Mouse (Mus musculus) kidney, embryonic 15.5 days (tissue): ENCODE measurements around the gene Chst8. TPM values are rescaled to one million over a fixed set of nuclear protein-coding genes. Genes with fewer than 3 reads are reported as not detected.

ENCODE experiments used
- ATAC-seq: fragments of 200-750 bp; cut with Nextera tagmentation; replicated peaks from 2 replicates; pipeline ENCODE4 v1.8.0; 2017; ENCODE audit warnings: moderate TSS enrichment; ENCODE audit not compliant: low FRiP score
- H3K27ac ChIP-seq: fragments of 300-500 bp; sonication (generic); 2 replicates; pipeline ENCODE4 v1.5.1; 2015; ENCODE audit warnings: mild to moderate bottlenecking, inconsistent platforms
- H3K27me3 ChIP-seq: fragments of 300-500 bp; sonication (generic); 2 replicates; pipeline ENCODE4 v1.6.1; 2015; ENCODE audit warnings: inconsistent platforms
- H3K36me3 ChIP-seq: fragments of 300-500 bp; sonication (generic); 2 replicates; pipeline ENCODE4 v1.6.1; 2015; ENCODE audit warnings: inconsistent platforms
- H3K4me1 ChIP-seq: fragments of 300-500 bp; sonication (generic); 2 replicates; pipeline ENCODE4 v1.6.1; 2015; ENCODE audit warnings: inconsistent platforms
- H3K4me2 ChIP-seq: fragments of 300-500 bp; sonication (generic); 2 replicates; pipeline ENCODE4 v1.6.1; 2015; ENCODE audit warnings: moderate library complexity, mild to moderate bottlenecking, inconsistent platforms
- H3K4me3 ChIP-seq: fragments of 300-500 bp; sonication (generic); replicated peaks from 2 replicates; pipeline ENCODE4 v1.5.1; 2015; ENCODE audit warnings: mild to moderate bottlenecking, inconsistent platforms
- H3K9ac ChIP-seq: fragments of 300-500 bp; sonication (generic); 2 replicates; pipeline ENCODE4 v1.6.1; 2015; ENCODE audit warnings: mild to moderate bottlenecking, inconsistent platforms
- H3K9me3 ChIP-seq: fragments of 300-500 bp; sonication (generic); replicated peaks from 2 replicates; pipeline ENCODE4 v1.6.1; 2016; ENCODE audit warnings: inconsistent platforms
- WGBS: fragments of 180-500 bp; shearing (Covaris S2); methylation state at CpG from one replicate; pipeline ENCODE4 v1.1.7; 2015; ENCODE audit warnings: mixed read lengths; 5-methylcytosine and 5-hydroxymethylcytosine counted together
- polyA plus RNA-seq: library from polyadenylated mRNA; unstranded; fragments of >200 nt; fragmentation: Nextera tagmentation; extraction: Ambion mirVana; gene quantifications from 2 replicates; pipeline ENCODE4 v1.2.1, GENCODE M21; 2015

The Chst8 gene
- polyA plus RNA-seq, 1 experiment from 2014 or later, result 13.0 TPM

DNA sequence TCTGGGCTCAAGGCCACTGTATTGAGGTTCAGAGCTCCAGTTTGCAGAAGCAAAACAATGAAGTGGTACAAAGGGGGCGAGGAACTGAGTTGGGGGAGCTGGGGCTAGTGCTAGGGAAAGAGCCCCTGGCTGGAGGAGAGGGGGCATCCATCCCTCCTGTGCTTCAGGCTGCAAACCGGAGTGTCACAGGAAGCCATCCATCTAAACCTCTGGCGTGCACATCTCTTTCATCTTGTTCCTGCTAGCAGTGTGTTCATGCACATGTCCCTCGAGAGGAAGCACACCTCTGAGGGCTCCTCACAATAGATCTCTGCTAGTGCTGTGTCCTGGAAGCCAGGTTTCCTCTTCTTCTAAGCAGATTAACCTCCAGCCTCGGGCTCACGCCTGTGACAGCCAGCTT, 65.9 kb downstream of the Chst8 start:
- ATAC-seq, result no peak
- no peak overlapping the region for H3K9ac ChIP-seq
- H3K4me3 ChIP-seq, result no peak overlapping the region
- H3K27ac ChIP-seq, result peak overlapping the region; percentile 89
- peaks cover 60% of the 10 kb centered on the region for H3K4me1 ChIP-seq
- no peaks in the 10 kb centered on the region for H3K27me3 ChIP-seq
- H3K4me2 ChIP-seq, result peak overlapping the region; percentile 14; the same call in 1 of the 2 replicates
- 20% methylated on average over 6 of the region's 6 CpGs for WGBS
- H3K9me3 ChIP-seq, result no peaks in the 10 kb centered on the region
- no peaks in the 10 kb centered on the region for H3K36me3 ChIP-seq

DNA sequence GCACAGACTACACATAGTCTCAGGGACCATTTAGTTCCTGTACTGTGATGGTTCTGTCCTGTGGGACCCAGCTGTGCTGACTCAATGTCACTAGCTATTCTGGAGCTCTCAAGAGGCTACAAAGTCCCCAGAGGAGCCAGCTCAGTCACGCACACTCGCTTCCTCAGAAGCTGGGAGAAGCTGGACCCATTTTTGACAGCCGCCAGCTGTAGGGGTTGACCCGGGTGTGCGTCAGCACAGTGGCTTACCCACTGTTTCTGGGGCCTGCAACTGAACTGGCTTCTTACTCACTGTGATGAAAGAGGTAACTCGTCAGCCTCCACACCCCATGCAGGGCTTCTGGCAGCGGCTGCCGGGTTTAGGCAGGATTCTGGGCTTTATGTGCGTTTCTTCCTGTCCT, 66.3 kb downstream of the Chst8 start:
- H3K9me3 ChIP-seq, result no peaks in the 10 kb centered on the region
- no peaks in the 10 kb centered on the region for H3K36me3 ChIP-seq
- H3K27ac ChIP-seq, result peak overlapping the region; percentile 89
- no peaks in the 10 kb centered on the region for H3K27me3 ChIP-seq
- peak overlapping the region; percentile 14; the same call in 1 of the 2 replicates for H3K4me2 ChIP-seq
- H3K9ac ChIP-seq, result no peak overlapping the region
- no peak overlapping the region for H3K4me3 ChIP-seq
- peak; percentile 68 for ATAC-seq
- peaks cover 56% of the 10 kb centered on the region for H3K4me1 ChIP-seq
- 23% methylated on average over 9 of the region's 9 CpGs for WGBS

DNA sequence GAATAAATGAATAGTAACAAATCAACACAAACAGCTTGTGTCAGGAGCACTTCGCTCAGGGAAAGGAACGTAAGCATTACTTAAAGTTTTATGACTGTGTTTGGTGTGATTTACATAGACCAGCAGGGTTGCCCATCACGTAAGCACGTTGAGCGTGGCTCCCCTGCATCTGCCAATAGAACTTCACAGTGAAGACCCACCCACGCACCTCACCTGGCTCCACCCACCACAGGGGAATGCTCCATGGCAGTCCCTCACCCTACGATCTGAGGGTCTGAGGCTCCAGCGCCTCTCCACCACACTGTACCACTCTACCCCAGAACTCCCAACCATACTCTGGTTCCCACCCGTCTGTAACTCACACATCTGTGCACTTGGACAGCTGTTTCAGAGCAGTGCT, 67.1 kb downstream of the Chst8 start:
- Histone ChIP-seq H3K4me3 (no peak overlapping the region), H3K27ac (peak overlapping the region; percentile 89), H3K4me1 (peaks cover 50% of the 10 kb centered on the region), H3K9me3 (no peaks in the 10 kb centered on the region), H3K9ac (no peak overlapping the region), H3K36me3 (no peaks in the 10 kb centered on the region), H3K4me2 (peak overlapping the region; percentile 27), H3K27me3 (no peaks in the 10 kb centered on the region)
- WGBS, result 36% methylated on average over 9 of the region's 9 CpGs
- ATAC-seq, result peak; percentile 50

DNA sequence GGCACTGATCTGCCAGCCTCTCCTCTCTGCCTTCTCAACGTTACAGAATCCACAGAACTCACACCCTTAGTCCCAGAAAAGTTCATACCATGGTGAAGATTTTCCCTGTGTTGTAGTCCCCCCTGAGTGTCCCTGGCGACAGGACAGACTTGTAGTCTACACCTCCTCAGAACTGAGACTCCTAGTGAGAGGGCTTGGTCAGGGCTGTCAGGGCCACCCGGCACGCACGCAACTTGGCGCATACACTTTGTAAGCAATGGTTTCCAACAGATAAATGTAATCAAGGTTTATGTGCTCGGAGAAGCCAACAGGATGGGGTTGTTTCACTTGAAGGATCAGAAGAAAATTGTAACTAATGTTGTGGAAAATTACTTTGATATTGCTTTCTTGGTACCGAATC, 67.5 kb downstream of the Chst8 start:
- Histone ChIP-seq H3K27me3 (no peaks in the 10 kb centered on the region), H3K36me3 (no peaks in the 10 kb centered on the region), H3K4me1 (peaks cover 47% of the 10 kb centered on the region), H3K4me2 (peak overlapping the region; percentile 27), H3K27ac (peak overlapping the region; percentile 89; the same call in 1 of the 2 replicates), H3K9ac (no peak overlapping the region), H3K4me3 (no peak overlapping the region), H3K9me3 (no peaks in the 10 kb centered on the region)
- WGBS, result 54% methylated on average over 8 of the region's 8 CpGs
- ATAC-seq, result no peak

DNA sequence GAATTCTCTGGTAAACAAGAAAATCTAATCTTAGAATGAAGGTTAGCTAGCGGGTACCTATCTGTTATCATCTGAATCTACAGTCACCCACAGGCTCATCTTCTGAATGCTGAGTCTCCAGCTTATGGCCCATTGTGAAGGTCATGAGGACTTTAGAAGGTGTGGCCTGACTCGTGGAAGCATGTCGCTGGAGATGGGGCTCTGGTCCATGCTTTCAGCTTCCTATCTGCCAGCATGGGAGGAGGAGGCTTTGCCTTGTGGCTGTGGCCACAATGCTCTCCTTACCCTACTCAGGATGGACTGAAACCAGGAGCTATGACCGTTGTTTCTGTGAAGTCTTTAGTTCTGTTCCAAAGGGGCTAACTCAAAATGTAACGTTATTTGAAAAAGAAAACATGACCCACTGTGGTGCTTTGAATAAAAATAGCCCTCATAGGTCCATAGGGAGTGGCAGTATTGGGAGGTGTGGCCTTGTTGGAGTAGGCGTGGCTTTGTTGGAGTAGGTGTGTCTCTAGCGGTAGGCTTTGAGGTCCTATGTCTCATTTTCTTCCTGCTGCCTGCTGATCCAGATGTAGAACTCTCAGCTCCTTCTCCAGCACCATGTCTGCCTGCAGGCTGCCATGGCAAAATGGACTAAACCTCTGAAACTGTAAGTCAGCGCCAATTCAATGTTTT, 69.0 kb downstream of the Chst8 start:
- H3K4me3 ChIP-seq, result no peak overlapping the region
- H3K4me1 ChIP-seq, result peaks cover 39% of the 10 kb centered on the region
- no peak for ATAC-seq
- H3K27ac ChIP-seq, result no peak overlapping the region
- no peak overlapping the region for H3K4me2 ChIP-seq
- H3K36me3 ChIP-seq, result no peaks in the 10 kb centered on the region
- WGBS, result 79% methylated on average over 8 of the region's 8 CpGs
- H3K27me3 ChIP-seq, result no peaks in the 10 kb centered on the region
- no peaks in the 10 kb centered on the region for H3K9me3 ChIP-seq
- no peak overlapping the region for H3K9ac ChIP-seq

DNA sequence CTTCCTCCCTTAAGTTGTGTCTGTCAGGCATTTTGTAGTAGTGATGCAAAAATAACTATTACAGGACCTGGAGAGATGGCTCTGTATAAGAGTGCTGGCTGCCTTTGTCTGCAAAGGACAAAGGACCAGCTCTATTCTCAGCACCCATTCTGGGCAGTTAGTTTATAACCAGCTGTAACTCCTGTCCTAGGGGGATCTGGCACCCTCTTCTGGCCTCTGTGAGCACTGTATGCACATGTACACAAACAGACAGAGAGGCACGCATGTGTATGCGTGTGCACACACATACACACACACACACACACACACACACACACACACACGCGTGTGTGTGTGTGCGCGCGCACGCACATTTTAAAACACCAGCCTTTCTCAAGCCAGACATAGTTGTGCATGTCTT, 73.1 kb downstream of the Chst8 start:
- no peak overlapping the region for H3K9ac ChIP-seq
- H3K27ac ChIP-seq, result no peak overlapping the region
- no peaks in the 10 kb centered on the region for H3K9me3 ChIP-seq
- no peak overlapping the region for H3K4me2 ChIP-seq
- peaks cover 4% of the 10 kb centered on the region; the same call in 1 of the 2 replicates for H3K4me1 ChIP-seq
- no peak for ATAC-seq
- H3K4me3 ChIP-seq, result no peak overlapping the region
- 95% methylated on average over 8 of the region's 8 CpGs for WGBS
- no peaks in the 10 kb centered on the region for H3K36me3 ChIP-seq
- no peaks in the 10 kb centered on the region for H3K27me3 ChIP-seq

DNA sequence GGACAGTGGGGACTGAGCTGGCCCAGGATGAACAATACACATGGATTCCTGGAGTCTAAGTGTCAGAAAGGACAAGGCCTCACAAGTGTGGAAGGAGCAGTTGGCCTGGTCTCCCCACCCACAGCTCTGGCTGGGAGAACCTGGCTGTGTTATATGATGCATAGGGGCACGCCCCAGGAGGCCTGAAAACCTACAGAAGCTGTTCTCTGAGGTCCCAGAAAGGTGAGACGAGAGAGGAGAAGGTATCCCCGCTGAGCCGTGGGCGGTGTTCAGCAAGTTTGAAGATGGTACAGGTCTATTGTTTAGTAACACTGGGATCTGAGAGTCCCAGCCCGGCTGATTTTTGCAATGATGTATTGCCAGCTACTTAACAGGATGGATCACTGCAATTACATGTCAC, 75.3 kb downstream of the Chst8 start:
- no peak overlapping the region for H3K4me2 ChIP-seq
- H3K9ac ChIP-seq, result no peak overlapping the region
- no peaks in the 10 kb centered on the region for H3K9me3 ChIP-seq
- H3K36me3 ChIP-seq, result no peaks in the 10 kb centered on the region
- ATAC-seq, result no peak
- H3K27me3 ChIP-seq, result no peaks in the 10 kb centered on the region
- no peak overlapping the region for H3K4me3 ChIP-seq
- WGBS, result 73% methylated on average over 6 of the region's 6 CpGs
- peaks cover 4% of the 10 kb centered on the region; the same call in 1 of the 2 replicates for H3K4me1 ChIP-seq
- no peak overlapping the region for H3K27ac ChIP-seq

DNA sequence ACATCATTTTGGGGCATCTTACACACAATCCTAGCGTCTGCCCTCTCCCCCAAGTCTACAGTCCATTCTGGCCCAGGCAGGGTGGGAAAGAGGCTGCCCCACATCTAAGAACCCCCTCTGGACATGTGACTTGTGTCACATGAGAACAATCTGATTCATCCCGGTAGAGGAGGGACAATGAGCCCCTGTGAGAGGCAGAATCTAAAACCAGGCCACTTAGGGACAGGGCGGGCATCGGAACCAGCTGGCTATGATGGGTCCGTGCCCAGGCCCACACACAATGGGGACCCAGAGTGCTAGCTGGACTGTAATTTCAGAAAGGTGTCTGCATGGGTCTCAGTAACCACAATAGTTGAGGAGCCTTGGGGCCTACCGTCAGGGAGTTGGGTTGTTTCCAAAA, 78.2 kb downstream of the Chst8 start:
- WGBS, result 84% methylated on average over 6 of the region's 6 CpGs

DNA sequence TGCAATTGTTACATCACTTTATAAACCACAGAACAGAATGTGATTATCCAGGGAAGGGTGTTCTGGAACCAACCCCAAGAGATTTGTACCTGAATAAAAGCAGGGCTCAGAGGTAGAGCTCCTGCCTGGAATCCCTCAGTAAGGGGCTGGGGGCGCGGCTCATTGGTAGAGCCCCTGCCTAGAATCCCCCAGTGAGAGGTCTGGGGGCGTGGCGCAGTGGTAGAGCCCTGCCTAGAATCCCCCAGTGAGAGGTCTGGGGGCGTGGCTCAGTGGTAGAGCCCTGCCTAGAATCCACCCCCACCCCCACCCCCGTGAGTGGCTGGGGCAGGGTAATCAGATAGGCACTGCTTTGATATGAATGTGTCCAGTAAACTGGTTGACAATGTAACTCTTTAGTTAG, 83.6 kb downstream of the Chst8 start:
- 51% methylated on average over 6 of the region's 6 CpGs for WGBS
- no peak overlapping the region for H3K4me3 ChIP-seq

More for the DNA sequence above, 78.2 kb downstream of the Chst8 start:
- Histone ChIP-seq H3K9me3 (no peaks in the 10 kb centered on the region), H3K4me1 (no peaks in the 10 kb centered on the region), H3K27me3 (no peaks in the 10 kb centered on the region), H3K4me2 (no peak overlapping the region), H3K36me3 (no peaks in the 10 kb centered on the region), H3K27ac (no peak overlapping the region), H3K4me3 (no peak overlapping the region), H3K9ac (no peak overlapping the region)
- ATAC-seq, result no peak

DNA sequence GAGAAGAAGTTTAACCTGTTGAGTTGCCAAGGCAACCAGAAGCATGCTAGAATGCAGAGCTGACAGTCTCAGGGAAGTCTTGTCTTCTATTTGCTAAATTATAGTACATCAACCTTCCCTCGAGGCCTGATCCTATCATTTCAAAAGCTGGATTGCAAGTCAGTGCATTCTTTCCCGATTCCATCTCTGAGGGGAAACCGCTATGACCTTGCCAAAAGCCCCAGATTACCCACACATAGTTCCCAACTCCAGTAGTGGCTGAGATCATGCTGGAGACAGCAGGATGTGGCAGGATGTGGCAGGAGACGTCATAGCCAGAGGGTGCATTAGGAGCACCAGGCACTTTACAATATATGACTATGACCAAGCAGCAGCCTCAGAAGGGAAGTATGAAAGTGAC, 87.3 kb downstream of the Chst8 start:
- H3K27ac ChIP-seq, result no peak overlapping the region
- peaks cover 27% of the 10 kb centered on the region for H3K4me1 ChIP-seq
- no peak overlapping the region for H3K9ac ChIP-seq
- H3K4me3 ChIP-seq, result no peak overlapping the region
- no peaks in the 10 kb centered on the region for H3K27me3 ChIP-seq
- no peaks in the 10 kb centered on the region for H3K36me3 ChIP-seq
- ATAC-seq, result no peak
- H3K9me3 ChIP-seq, result no peaks in the 10 kb centered on the region; the same call in 1 of the 2 replicates
- H3K4me2 ChIP-seq, result no peak overlapping the region
- WGBS, result 87% methylated on average over 4 of the region's 4 CpGs

More for the DNA sequence above, 83.6 kb downstream of the Chst8 start:
- Histone ChIP-seq H3K27me3 (no peaks in the 10 kb centered on the region), H3K27ac (no peak overlapping the region), H3K9ac (no peak overlapping the region), H3K4me1 (0 out of 2 replicates have a peak, but pooled peaks cover 4% of the 10 kb centered on the region), H3K36me3 (no peaks in the 10 kb centered on the region), H3K9me3 (no peaks in the 10 kb centered on the region; the same call in 1 of the 2 replicates), H3K4me2 (no peak overlapping the region)
- ATAC-seq, result no peak

DNA sequence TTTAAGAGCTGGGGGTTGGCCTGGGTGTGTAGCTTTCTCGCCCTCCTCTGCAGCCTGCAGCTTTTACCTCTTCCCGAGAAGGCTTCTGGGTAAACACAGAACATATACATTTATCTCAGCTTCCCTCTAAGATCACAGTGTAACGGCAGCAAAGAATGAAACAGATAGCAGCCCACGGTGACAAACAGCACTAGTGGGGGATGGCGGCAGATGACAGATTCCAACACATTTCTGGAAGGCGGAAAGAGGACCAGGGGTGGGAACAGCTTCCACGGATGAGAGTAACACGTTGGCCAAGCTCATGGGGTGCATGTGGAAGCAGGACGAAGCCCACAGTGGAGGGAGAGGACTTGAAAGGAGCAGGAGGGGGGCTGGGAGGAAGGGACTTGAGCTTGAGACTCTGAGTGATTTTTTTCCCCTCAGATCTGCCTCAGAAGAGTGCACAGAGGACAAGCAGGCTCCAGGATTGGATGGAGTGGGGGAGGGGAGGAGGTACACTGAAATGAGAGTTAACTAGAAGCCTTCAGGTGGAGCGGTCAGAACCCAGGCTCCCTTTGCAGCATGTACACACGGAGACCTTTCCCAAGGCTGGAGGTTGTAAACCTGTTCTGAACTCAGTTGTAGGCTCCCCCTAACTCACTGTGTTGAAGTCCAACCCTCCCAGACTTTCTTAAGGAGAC, 89.8 kb downstream of the Chst8 start:
- H3K4me2 ChIP-seq, result no peak overlapping the region
- H3K4me1 ChIP-seq, result peaks cover 24% of the 10 kb centered on the region
- ATAC-seq, result no peak
- 0 out of 2 replicates have a peak overlapping the region, but pooled peaks have one; percentile 19 for H3K27ac ChIP-seq
- H3K9ac ChIP-seq, result no peak overlapping the region
- no peaks in the 10 kb centered on the region; the same call in 1 of the 2 replicates for H3K9me3 ChIP-seq
- H3K4me3 ChIP-seq, result no peak overlapping the region
- H3K27me3 ChIP-seq, result no peaks in the 10 kb centered on the region
- 53% methylated on average over 11 of the region's 11 CpGs for whole genome bisulfite sequencing
- H3K36me3 ChIP-seq, result no peaks in the 10 kb centered on the region

DNA sequence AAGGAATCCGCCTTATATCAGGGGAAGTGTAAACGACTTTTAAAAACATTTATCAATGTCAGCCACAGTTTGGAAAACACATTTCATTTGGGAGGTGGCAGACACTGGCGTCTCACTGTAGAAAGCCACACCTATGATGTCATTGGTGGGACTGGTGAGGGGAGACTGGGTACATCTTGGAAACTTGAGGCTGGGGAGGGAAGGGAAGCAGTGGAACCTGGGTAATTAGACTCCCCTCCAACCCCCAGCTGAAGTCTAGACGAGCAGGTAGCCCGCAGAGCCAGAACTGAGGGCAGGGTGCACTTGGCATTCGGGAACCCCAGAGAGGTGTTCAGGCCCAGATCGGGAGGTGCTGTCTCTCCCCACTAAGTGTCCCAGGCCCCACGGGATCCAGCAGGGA, 90.4 kb downstream of the Chst8 start:
- Histone ChIP-seq H3K9me3 (no peaks in the 10 kb centered on the region; the same call in 1 of the 2 replicates), H3K4me1 (peaks cover 28% of the 10 kb centered on the region), H3K27ac (peak overlapping the region; percentile 19; the same call in 1 of the 2 replicates), H3K36me3 (no peaks in the 10 kb centered on the region), H3K27me3 (no peaks in the 10 kb centered on the region), H3K4me3 (no peak overlapping the region), H3K4me2 (no peak overlapping the region), H3K9ac (no peak overlapping the region)
- 34% methylated on average over 8 of the region's 8 CpGs for WGBS
- no peak for ATAC-seq
